Mouse (Mus musculus) layer of hippocampus, postnatal 14 days (tissue): ENCODE results near the gene Rilpl1. TPM values are rescaled to one million over a fixed set of nuclear protein-coding genes. Genes with fewer than 3 reads are reported as not detected.
"Not testable (repeated sequence)": the region's sequence is repeated elsewhere in the genome, so short reads cannot be mapped to it uniquely, and the experiment has no call there.

Experiments
- DNase-seq, 2 experiments: peaks; one replicate each; pipeline ENCODE4 v3.0.0; 2021 to 2022; ENCODE audit warnings: low spot score in 2 of 2, mixed read lengths in 1 of 2
- total RNA-seq, 2 experiments: library from RNA; stranded (reverse); gene quantifications; 2 replicates each; pipeline ENCODE4 v1.2.3; 2021

Rilpl1 gene
- total RNA-seq, 2 experiments from 2014 or later = 41.6 TPM

- no peak for DNase-seq
These were observed 366 bp upstream of the Rilpl1 start for GRCm38 (mm10) chr5:124531583-124531930.

- DNase-seq = no peak
These were observed 1.5 kb downstream of the Rilpl1 start for GRCm38 (mm10) chr5:124529697-124530096.

- no peak for DNase-seq
These were observed 2.0 kb downstream of the Rilpl1 start for GRCm38 (mm10) chr5:124529191-124529651.

- no peak for DNase-seq
These were observed 2.4 kb downstream of the Rilpl1 start for GRCm38 (mm10) chr5:124528791-124529190.

- no peak for DNase-seq
These were observed 2.8 kb downstream of the Rilpl1 start for GRCm38 (mm10) chr5:124528351-124528750.

GRCm38 (mm10) chr5:124524943-124525342, 6.2 kb downstream of the Rilpl1 start:
- no peak for DNase-seq

GRCm38 (mm10) chr5:124523032-124523431, 8.2 kb downstream of the Rilpl1 start:
- DNase-seq = no peak

GRCm38 (mm10) chr5:124521588-124521987, 9.6 kb downstream of the Rilpl1 start:
- no peak for DNase-seq

GRCm38 (mm10) chr5:124518648-124519047, 12.5 kb downstream of the Rilpl1 start:
- peak; percentile 63 to 81 for DNase-seq

- DNase-seq = no peak
These were observed 15.4 kb downstream of the Rilpl1 start for GRCm38 (mm10) chr5:124515789-124516188.

GRCm38 (mm10) chr5:124510536-124511050, 20.6 kb downstream of the Rilpl1 start:
- DNase-seq = no peak

GRCm38 (mm10) chr5:124509742-124510237, 21.4 kb downstream of the Rilpl1 start:
- no peak for DNase-seq

- DNase-seq = no peak
These were observed 22.0 kb downstream of the Rilpl1 start for GRCm38 (mm10) chr5:124509200-124509599.

GRCm38 (mm10) chr5:124506731-124507359, 24.3 kb downstream of the Rilpl1 start:
- DNase-seq = no peak

- DNase-seq = no peak
These were observed 26.0 kb downstream of the Rilpl1 start for GRCm38 (mm10) chr5:124505235-124505634.

- DNase-seq = peak; percentile 34 to 77
These were observed 27.4 kb downstream of the Rilpl1 start for GRCm38 (mm10) chr5:124503742-124504141.

- no peak for DNase-seq
These were observed 29.6 kb downstream of the Rilpl1 start for GRCm38 (mm10) chr5:124501541-124501940.

- DNase-seq = peak in 1 of 2 experiments; percentile 42
These were observed 30.6 kb downstream of the Rilpl1 start for GRCm38 (mm10) chr5:124500573-124500972.

GRCm38 (mm10) chr5:124500037-124500436, 31.2 kb downstream of the Rilpl1 start:
- not testable (repeated sequence) for DNase-seq

GRCm38 (mm10) chr5:124499001-124499400, 32.2 kb downstream of the Rilpl1 start:
- no peak for DNase-seq

GRCm38 (mm10) chr5:124498221-124498876, 32.8 kb downstream of the Rilpl1 start:
- no peak for DNase-seq
